Mouse (Mus musculus) ovary, adult 10 weeks (tissue): ENCODE data around the gene Gabbr2. TPM values are rescaled to one million over a fixed set of nuclear protein-coding genes. Genes with fewer than 3 reads are reported as not detected.

Experiments
- polyA plus RNA-seq: library from polyadenylated mRNA; stranded (reverse); fragments of 350-450 nt; fragmentation: Illumina TruSeq; extraction: RNeasy Lipid Tissue Mini Kit (QIAGEN cat#74804); gene quantifications from one replicate; pipeline ENCODE4 v1.2.3, GENCODE M21; 2014

Gene Gabbr2
- 0.26 TPM for polyA plus RNA-seq

GRCm38 (mm10) chr4:46991016-46991958, at the start of gene Gabbr2:
Gabbr2 (minus strand) TSS chr4:46991873.

GRCm38 (mm10) chr4:46650086-46650753, 341.5 kb downstream of the Gabbr2 start, which contains the start of gene Tbc1d2:
Tbc1d2 (minus strand) TSS chr4:46650209.

Other genes starting within 250 kb of the Gabbr2 start
- not detected for gene Anks6, start 65.6 kb upstream of the Gabbr2 start, polyA plus RNA-seq
- gene Galnt12, start 100.0 kb upstream of the Gabbr2 start, polyA plus RNA-seq, result 3.1 TPM
- 59.2 TPM for gene Col15a1, start 216.3 kb upstream of the Gabbr2 start, polyA plus RNA-seq